Mouse (Mus musculus): ENCODE results near the gene Sema4a.
"Not testable (repeated sequence)": the region's sequence is repeated elsewhere in the genome, so short reads cannot be mapped to it uniquely, and the experiment has no call there.

Sema4a gene

GRCm38 (mm10) chr3:88455588-88456264 is 5.3 kb downstream of the Sema4a start:
- DNase-seq, result peak; percentile 86

GRCm38 (mm10) chr3:88454762-88455587 is 6.0 kb downstream of the Sema4a start:
- DNase-seq, result peak; percentile 76

- no peak for DNase-seq
Observed at GRCm38 (mm10) chr3:88453986-88454385, 7.0 kb downstream of the Sema4a start.

GRCm38 (mm10) chr3:88453369-88453768 is 7.6 kb downstream of the Sema4a start:
- no peak for DNase-seq

GRCm38 (mm10) chr3:88452716-88453115 is 8.3 kb downstream of the Sema4a start:
- no peak for DNase-seq

- DNase-seq, result no peak
Observed at GRCm38 (mm10) chr3:88452246-88452645, 8.7 kb downstream of the Sema4a start.

- DNase-seq, result no peak
Observed at GRCm38 (mm10) chr3:88450379-88451131, 10.4 kb downstream of the Sema4a start.

GRCm38 (mm10) chr3:88449395-88450023 is 11.5 kb downstream of the Sema4a start:
- DNase-seq, result no peak

- DNase-seq, result no peak
Observed at GRCm38 (mm10) chr3:88448443-88448842, 12.5 kb downstream of the Sema4a start.

GRCm38 (mm10) chr3:88447676-88448183 is 13.3 kb downstream of the Sema4a start:
- DNase-seq, result no peak

GRCm38 (mm10) chr3:88446471-88447123 is 14.4 kb downstream of the Sema4a start:
- no peak for DNase-seq

- no peak for DNase-seq
Observed at GRCm38 (mm10) chr3:88442888-88443287, 18.1 kb downstream of the Sema4a start.

- DNase-seq, result no peak
Observed at GRCm38 (mm10) chr3:88442488-88442887, 18.5 kb downstream of the Sema4a start.

GRCm38 (mm10) chr3:88440500-88441381 is 20.2 kb downstream of the Sema4a start:
- DNase-seq, result peak; percentile 72

- no peak for DNase-seq
Observed at GRCm38 (mm10) chr3:88439582-88439981, 21.4 kb downstream of the Sema4a start.

- peak; percentile 72 for DNase-seq
Observed at GRCm38 (mm10) chr3:88437454-88437853, 23.5 kb downstream of the Sema4a start.

- peak; percentile 39 for DNase-seq
Observed at GRCm38 (mm10) chr3:88436395-88437201, 24.4 kb downstream of the Sema4a start.

GRCm38 (mm10) chr3:88435515-88435914 is 25.5 kb downstream of the Sema4a start:
- no peak for DNase-seq

- DNase-seq, result not testable (repeated sequence)
Observed at GRCm38 (mm10) chr3:88428639-88429038, 32.3 kb downstream of the Sema4a start.

- no peak for DNase-seq
Observed at GRCm38 (mm10) chr3:88427342-88427905, 33.6 kb downstream of the Sema4a start.

Measured in kidney, adult 11 months (tissue).